Mouse (Mus musculus): Measurements from ENCODE around the gene 1700016D06Rik. TPM values are rescaled to one million over a fixed set of nuclear protein-coding genes. Genes with fewer than 3 reads are reported as not detected.
"Not testable (repeated sequence)": the region's sequence is repeated elsewhere in the genome, so short reads cannot be mapped to it uniquely, and the experiment has no call there.

The 1700016D06Rik gene
- total RNA-seq, 2 experiments from 2014 or later = not detected

DNA sequence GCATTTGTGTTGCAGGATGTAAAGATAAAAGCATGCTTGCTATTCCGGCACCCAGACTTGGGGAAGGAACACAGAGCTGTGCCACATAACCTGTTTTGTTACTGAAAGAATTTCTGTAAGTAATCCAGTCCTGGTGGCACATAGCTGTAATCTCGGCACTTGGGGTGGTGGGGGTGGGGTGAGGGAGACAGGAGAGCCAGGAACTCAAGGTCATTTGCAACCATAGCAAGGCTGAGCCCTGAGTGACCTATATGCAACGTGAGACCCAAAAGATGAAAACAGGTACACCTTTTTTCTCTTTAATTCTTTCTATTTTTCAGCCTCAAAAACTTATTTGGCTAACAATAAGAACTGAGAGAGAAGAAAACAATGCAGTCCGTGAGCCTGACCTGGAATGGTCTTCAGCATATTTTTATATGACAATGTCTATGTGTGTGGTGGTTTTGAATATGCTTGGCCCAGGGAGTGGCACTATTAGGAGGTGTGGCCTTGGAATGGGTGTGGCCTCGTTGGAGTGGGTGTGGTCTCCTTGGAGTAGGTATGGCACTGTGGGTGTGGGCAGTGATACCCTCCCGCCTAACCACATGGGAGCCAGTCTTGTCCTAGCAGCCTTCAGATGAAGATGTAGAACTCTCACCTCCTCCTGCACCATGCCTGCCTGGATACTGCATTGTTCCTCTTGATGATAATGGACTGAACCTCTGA, 4.0 kb upstream of the 1700016D06Rik start:
- ATAC-seq (replicated peaks; ENCODE audit: low FRiP score, poor library complexity, severe bottlenecking) = no peak

DNA sequence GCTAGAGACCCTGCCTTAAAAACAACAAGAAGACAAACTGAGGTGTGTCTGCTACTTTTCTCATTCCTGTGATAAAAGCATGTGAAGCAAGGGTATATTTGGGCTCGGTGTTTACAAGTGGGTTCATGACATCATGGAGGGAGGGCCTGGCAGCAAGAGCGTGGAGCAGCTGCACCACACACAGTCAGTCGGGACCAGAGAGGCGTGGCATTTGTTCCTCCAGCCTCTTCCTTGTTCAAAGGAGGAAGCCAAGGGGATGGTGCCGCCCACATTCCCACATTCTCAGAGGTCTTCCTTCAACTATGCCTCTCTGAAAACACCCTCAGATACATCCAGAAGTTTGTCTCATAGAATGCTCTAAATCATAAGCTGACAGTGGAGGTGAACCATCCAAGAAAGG, 2.9 kb upstream of the 1700016D06Rik start:
- ATAC-seq (replicated peaks; ENCODE audit: low FRiP score, poor library complexity, severe bottlenecking) = no peak

DNA sequence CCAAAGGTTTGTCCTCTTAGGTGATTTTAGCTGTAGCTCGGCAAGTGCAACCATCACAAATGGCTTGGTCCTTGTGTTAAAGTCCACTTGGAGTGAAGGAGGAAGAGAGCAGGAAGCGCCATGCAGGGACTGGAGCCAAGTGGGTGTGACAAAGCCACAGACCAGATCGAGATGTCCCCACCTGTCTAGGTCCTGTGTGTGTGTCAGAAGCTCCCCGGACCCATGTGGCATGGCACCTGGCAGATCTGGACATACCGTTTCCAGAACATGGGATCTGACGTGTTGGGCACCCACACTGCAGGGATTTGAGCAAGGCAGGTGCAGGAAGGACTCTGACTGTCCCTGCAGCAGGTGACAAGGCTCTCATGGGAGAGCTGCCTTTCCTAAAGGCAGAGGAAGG, 565 bp upstream of the 1700016D06Rik start:
- no peak for ATAC-seq (replicated peaks; ENCODE audit: low FRiP score, poor library complexity, severe bottlenecking)

DNA sequence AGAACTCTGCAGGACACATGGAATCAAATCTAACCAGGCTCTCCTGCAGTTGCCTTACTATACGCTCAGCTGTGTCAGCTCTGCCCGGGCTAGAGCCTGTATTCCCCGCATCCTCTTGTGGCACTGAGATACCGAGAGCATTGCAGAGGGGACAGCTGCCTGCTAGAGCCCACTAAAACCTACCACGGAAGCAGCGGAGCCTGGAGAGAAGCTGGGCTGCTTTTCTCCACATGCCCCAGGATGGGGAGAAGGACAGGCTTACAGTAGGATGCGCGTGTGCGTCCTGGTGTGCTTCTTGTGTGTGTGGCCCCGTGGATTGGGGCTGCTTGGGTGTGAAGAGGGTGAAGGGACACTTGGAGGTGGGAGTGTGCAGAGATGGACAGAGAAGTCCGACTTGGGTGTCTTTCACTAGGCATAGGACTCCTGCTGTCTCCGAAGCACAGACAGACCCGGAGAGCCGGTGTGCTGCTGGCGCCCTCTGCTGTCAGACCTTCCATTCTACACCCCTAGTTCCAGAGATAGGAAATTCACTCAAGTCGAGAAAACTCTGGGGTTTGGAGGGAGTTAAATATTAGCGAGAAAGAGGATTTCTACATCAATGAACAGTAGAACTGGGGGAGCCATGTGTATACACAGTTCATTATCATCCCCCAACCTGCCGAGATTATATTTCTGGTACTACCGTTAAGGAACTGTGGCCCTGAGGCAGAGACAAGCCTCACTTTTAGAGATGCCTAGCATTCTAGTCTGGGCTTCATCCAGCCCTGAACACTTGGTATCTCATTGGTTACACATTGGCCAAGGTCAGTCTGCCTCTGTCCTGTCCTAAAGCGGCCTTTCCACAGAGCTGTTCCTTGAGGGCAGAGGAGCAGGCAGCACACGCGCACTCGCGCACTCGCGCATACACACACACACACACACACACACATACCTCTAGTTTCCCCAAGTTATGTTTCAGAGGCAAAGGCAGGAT, 517 bp downstream of the 1700016D06Rik start:
- peak; percentile 72 for ATAC-seq (replicated peaks; ENCODE audit: low FRiP score, poor library complexity, severe bottlenecking)

DNA sequence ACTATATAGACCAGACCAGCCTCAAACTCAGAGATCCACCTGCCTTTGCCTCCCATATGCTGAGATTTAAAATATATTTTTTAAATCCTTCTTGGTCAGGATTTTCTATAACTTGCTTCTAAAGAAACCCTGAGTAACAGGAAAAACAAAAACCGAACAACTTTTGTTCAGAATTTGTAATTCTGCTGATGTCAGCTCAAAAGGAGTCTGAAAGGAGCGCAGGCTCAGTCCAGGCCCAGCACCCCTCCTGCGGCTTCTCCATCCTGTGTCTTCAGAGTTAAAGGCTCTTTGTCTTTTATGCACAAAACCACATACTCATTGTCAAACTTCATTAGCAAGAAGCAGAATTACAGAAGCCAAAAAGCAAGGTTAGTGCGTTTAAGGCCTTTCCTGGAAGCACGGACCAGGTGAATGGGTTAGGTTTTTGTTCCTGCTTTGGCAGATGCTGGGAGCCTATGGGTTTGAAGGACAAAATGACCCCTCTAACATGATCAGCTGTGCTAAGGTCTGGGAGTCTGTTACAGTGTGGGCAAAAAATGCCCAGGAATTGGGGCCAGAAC, 1.3 kb downstream of the 1700016D06Rik start:
- ATAC-seq (replicated peaks; ENCODE audit: low FRiP score, poor library complexity, severe bottlenecking) = no peak

DNA sequence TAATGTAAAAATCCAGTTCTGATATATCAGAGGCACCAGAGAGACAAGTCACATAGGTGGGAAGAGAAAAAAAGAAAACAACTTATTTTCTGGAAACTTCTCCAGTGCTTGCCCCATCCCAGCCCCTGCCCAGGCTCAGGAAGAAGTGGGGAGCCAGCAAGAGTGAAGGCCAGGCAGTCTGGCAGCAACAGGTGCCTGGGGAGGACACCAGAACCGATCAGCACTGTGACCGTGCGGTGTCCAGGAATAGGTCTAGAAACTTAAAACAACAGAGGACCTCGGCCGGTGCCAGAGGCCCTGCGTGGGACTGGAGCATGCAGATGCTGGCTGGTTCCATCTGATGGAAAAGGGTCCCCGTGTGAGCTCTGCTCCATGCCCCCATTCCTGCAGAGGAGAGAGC, 3.4 kb downstream of the 1700016D06Rik start:
- ATAC-seq (replicated peaks; ENCODE audit: low FRiP score, poor library complexity, severe bottlenecking) = no peak

DNA sequence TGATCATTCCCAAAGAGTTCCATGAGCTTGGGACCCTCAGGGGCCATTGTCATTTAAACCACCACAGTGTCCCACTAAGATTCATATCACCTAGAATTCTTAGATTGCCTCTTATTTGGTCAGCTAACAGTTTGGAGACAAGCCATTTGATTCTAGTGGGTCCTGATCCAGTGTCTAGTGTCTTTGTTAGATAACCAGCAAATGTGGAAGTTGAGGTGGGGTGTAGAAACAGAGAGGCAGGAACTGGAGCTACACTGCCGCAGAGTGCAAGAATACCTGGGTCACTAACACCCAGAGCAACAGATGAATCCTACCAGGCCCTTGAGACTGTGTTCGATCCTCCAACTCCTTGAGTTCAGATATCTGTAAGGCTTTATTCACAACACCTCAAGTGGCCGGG, 4.7 kb downstream of the 1700016D06Rik start:
- ATAC-seq (replicated peaks; ENCODE audit: low FRiP score, poor library complexity, severe bottlenecking) = no peak

DNA sequence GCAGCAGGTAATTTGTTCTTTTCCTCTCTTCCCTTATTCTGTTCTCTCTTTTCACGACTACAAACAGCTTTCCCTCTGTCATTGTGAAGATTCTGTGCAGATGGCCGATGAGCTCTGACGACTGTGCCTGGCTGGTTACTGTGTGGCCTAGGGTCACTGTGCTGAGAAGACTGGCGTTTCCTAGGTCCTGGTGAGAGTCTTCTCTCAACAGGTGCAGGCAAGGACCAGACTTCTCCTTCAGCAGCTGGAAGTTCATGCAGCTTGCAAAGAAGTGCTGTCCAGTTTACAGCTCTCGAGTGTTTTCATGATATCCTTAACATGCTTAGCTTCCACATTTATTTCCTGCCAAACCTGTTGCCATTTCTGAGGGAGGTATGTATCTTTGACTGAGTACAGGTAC, 6.9 kb downstream of the 1700016D06Rik start:
- ATAC-seq (replicated peaks; ENCODE audit: low FRiP score, poor library complexity, severe bottlenecking) = no peak

DNA sequence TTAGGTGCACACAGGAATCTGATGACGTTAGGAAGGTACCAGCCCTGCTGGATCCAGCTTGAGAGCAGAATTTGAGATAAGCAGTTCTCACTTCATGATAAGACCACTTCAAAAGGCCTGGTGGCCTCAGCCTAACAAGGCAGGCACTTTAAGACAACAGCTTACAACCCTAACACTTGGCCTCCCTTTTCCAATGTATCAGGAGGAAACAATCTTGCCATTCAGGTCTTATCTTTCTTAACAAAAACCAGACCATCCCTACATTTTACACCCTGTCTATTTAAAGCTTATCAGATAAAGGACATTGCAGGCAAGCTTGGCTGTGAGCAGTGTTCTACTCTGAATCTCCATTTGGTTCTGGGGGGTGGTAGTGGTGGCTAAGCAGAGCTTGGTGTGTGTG, 8.4 kb downstream of the 1700016D06Rik start:
- ATAC-seq (replicated peaks; ENCODE audit: low FRiP score, poor library complexity, severe bottlenecking) = no peak

DNA sequence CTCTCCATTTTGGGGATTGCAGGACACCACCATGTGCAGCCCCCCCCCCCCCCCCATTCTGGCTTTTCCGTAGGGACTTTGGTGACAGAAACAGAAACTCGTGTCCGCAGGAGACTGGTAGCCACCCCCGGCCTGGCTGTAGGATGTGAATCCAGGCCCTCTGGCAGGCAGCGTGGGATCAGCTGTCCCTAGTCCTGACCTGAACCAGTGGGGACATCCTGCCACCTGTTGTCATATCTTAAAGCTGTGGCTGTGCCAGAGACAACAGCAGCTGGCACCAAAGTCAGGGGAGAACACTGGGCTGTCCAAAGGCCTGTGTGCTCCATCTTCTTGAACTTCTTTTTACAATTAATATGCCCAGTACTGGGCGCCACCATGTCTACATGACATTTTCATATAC, 9.1 kb downstream of the 1700016D06Rik start:
- no peak for ATAC-seq (replicated peaks; ENCODE audit: low FRiP score, poor library complexity, severe bottlenecking)

DNA sequence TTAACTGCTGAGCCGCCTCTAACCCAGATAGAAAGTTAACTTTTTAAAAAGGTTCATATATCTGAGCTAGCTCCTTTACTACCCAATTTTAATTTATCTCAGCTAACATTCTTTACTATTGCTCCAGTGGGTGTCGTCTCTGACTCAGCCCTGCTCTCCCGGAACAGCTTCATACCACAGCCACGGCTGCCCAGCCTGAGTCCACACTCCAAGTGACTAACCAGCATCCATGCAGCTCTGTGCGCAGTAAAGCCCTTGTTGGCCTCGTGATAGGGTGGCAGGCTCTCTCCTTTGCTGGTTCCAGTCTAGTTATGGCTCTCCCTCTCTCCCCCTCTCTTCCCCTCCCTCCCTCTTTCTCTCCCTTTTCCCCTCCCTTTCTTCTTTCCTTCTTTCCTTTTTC, 9.6 kb downstream of the 1700016D06Rik start:
- no peak for ATAC-seq (replicated peaks; ENCODE audit: low FRiP score, poor library complexity, severe bottlenecking)

DNA sequence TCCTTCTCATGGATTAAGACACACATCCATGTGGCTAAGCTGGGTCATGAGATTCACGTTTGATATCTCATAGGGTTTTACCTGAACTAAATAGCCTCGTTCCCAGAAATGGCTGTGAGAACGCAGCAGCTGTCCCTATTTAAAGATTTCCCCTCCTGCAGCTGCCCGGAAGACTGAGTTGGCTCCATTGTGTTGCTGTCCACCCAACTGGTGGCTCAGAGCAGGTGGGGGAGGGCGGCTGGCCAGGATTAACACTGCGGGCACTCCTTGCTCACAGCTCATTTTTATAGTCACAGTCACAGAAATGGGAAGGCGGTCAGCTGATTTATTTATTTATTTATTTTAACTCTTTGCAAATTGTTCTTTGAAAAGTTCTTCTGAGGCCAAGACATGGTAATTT, 10.9 kb downstream of the 1700016D06Rik start:
- ATAC-seq (replicated peaks; ENCODE audit: low FRiP score, poor library complexity, severe bottlenecking) = no peak

DNA sequence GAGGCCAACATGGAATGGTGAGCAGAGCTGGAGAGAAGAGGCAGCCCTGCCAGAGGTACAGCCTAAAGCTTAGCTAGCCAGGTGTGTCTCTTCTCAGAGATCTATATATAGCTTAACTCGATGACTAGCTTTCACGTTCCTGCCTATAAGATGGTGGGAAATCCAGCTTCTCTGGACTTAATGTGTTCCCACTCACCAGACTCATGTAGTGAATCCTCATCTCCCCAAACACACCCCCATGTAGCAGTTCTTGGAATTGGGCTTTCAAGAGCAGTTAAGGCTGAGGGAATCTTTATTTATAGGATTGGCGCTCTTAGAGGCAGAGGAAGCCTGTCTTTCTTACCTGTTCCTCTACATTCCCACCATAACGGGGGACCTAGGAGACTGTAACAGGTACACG, 13.6 kb downstream of the 1700016D06Rik start:
- ATAC-seq (replicated peaks; ENCODE audit: low FRiP score, poor library complexity, severe bottlenecking) = no peak

DNA sequence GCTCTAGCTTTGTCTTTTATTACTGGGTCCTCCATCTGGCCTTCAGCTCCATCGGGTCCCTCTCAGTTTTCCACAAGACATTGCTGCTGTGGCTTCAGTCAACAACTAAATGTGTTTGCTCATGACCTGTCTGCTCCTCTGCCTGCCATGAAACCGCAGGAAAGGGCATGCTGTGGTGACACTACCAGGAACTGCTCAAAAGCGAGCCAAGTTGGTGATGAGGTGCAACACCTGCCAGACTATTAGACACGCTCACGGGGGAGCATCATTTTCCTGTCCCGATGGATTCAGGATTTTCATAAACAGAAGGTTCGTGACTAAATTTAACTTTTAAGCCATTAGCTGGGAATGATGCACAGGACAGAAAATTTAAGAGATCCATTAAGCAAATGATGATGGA, 16.3 kb downstream of the 1700016D06Rik start:
- ATAC-seq (replicated peaks; ENCODE audit: low FRiP score, poor library complexity, severe bottlenecking) = no peak

DNA sequence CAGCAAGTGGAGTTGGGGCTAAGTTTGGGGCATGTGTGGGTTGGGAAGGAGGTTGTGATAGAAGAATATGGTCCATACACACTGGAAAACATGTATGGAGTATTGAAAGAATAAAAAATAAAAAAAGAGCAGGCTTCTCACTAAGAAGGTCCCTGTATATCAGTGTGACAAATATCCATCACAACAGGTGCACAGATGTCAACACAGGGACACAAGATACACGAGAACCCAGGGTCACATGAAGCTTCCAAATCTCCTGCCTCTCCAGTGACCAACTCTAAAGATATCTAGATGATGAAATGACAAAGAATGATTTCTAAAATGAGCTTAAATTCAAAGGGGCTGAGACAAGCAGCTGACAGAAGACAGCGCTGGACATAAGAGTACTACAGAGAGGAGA, 32.6 kb downstream of the 1700016D06Rik start:
- ATAC-seq (replicated peaks; ENCODE audit: low FRiP score, poor library complexity, severe bottlenecking) = no peak

DNA sequence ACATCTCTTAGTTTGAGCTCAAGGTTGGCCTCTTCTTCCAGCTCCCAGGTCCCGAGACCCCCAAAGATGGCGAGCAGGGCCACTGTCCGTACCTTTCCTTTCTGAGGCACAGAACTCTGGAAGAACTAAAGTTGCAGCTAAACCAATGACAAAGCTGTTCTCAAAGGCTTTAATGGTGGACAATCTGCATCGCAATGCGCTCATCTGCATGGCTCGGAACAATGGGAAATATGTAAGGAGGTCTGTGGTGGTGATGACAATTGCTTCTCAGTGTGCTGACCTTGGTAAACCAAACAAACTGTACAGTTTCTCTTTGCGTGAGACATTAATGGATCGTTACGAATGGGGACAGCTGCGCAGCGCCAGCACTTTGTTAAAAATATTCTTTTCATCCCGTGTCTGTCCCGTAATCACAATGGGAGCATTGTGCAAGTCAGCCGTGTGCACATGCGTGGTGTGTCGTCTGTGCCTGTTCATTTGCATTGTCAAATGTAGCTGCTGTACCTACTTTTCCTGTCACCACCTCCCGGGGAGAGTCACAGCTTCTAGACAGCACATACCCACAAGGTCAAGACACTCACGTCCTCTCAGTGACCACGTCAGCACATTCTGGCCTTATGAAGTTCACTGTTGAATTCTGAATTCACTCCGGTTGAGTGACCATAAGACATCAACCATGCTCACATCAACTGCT, 34.7 kb downstream of the 1700016D06Rik start:
- not testable (repeated sequence) for ATAC-seq (replicated peaks; ENCODE audit: low FRiP score, poor library complexity, severe bottlenecking)

DNA sequence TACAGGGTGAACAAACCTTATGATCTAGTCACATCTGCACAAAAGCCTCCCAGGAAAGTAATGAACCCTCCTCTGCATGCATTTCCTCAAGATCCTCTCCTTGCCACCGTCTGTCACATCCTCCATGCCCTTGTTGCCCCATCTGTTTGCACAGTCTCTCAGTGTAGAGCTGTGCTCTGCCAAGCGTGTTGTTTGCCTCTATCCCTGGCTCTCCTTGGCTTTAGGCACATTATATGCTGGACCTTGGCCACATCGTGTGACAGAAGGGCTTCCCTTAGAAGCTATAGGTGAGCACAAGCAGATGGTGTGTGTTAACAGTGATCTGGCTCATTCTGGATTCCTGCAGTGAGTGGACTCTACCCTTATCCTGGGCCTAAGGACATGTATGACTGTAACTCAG, 38.9 kb downstream of the 1700016D06Rik start:
- ATAC-seq (replicated peaks; ENCODE audit: low FRiP score, poor library complexity, severe bottlenecking) = no peak

DNA sequence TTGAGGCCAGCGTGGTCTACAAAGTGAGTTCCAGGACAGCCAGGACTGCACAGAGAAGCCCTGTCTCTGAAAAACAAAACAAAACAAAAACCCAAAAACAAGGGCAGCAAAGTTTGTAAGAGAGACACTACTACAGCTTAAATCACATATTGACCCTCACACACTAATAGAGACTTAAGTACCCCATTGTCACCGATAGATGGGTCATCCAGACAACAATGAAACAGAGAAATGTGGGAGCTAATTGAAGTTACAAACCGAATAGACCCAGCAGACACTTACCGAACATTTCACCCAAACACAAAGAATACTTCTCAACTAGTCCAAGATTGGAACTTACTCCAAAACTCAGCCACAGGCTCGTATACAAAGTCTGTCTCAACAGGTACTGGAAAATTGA, 50.8 kb downstream of the 1700016D06Rik start:
- ATAC-seq (replicated peaks; ENCODE audit: low FRiP score, poor library complexity, severe bottlenecking) = no peak

DNA sequence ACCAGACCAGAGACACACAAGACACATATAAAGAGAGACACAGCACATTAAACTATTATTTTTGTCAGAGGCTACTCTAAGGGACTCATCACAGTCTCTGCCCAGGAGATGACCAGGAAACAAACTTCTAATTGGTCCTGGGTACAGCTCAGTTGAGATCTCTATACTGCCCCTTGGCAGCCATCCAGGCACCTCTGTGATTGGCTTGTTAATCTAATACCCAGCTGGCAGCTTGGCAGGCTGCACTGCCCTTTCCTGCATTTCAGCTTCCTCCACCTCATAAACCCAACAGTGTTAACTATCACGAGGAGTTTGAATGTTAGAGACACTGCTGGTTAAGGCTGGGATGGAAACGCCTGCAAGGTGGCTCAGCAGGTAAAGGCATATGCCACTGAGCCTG, 57.7 kb downstream of the 1700016D06Rik start:
- ATAC-seq (replicated peaks; ENCODE audit: low FRiP score, poor library complexity, severe bottlenecking) = no peak

DNA sequence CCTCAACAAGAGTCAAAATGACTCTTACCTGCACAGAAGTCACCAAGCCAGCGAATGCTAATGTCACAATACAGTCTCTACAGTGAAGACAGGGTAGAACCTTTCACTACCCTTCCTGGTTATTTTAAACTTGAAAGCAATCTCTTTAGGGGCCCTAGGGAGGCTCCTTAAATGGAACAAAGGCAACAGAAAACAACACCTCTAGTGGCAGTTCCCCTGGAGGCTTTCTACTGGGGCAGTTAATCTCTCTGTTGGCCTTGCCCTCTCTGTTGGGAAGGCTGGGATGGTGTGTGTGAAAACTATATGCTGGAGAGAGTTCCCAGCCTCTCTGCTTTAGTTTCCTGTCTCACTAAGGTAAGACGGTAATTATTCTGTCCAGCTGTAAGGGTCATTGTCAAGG, 60.3 kb downstream of the 1700016D06Rik start:
- ATAC-seq (replicated peaks; ENCODE audit: low FRiP score, poor library complexity, severe bottlenecking) = no peak
